Mouse (Mus musculus) retina, adult 2 months (tissue): Measurements from ENCODE around the gene Adamtsl3.
"Not testable (repeated sequence)": the region's sequence is repeated elsewhere in the genome, so short reads cannot be mapped to it uniquely, and the experiment has no call there.

Source experiments
- DNase-seq: peaks from one replicate; pipeline ENCODE4 v3.0.0-alpha.2; 2012; ENCODE audit warnings: low read depth, low spot score

Gene Adamtsl3

GRCm38 (mm10) chr7:82420329-82421052 is 85.0 kb downstream of the Adamtsl3 start:
- not testable (repeated sequence) for DNase-seq

GRCm38 (mm10) chr7:82422561-82422960 is 87.1 kb downstream of the Adamtsl3 start:
- DNase-seq = no peak

GRCm38 (mm10) chr7:82423602-82424001 is 88.1 kb downstream of the Adamtsl3 start:
- DNase-seq = no peak

GRCm38 (mm10) chr7:82424281-82424680 is 88.8 kb downstream of the Adamtsl3 start:
- no peak for DNase-seq

GRCm38 (mm10) chr7:82425374-82425773 is 89.9 kb downstream of the Adamtsl3 start:
- DNase-seq = no peak

GRCm38 (mm10) chr7:82429447-82429846 is 94.0 kb downstream of the Adamtsl3 start:
- no peak for DNase-seq

- DNase-seq = no peak
These were observed 96.1 kb downstream of the Adamtsl3 start for GRCm38 (mm10) chr7:82431572-82431971.

GRCm38 (mm10) chr7:82433226-82433625 is 97.7 kb downstream of the Adamtsl3 start:
- no peak for DNase-seq

GRCm38 (mm10) chr7:82458376-82458775 is 122.9 kb downstream of the Adamtsl3 start:
- DNase-seq = no peak

- DNase-seq = no peak
These were observed 127.5 kb downstream of the Adamtsl3 start for GRCm38 (mm10) chr7:82462921-82463523.

GRCm38 (mm10) chr7:82464364-82464763 is 128.9 kb downstream of the Adamtsl3 start:
- DNase-seq = no peak

GRCm38 (mm10) chr7:82465437-82465836 is 129.9 kb downstream of the Adamtsl3 start:
- DNase-seq = no peak

GRCm38 (mm10) chr7:82476441-82477221 is 141.1 kb downstream of the Adamtsl3 start:
- no peak for DNase-seq

GRCm38 (mm10) chr7:82478461-82478860 is 143.0 kb downstream of the Adamtsl3 start:
- no peak for DNase-seq

GRCm38 (mm10) chr7:82478861-82479755 is 143.6 kb downstream of the Adamtsl3 start:
- peak; percentile 25 for DNase-seq

GRCm38 (mm10) chr7:82483426-82483825 is 147.9 kb downstream of the Adamtsl3 start:
- no peak for DNase-seq

GRCm38 (mm10) chr7:82484834-82485233 is 149.3 kb downstream of the Adamtsl3 start:
- no peak for DNase-seq

GRCm38 (mm10) chr7:82485344-82485954 is 150.0 kb downstream of the Adamtsl3 start:
- DNase-seq = no peak

GRCm38 (mm10) chr7:82491018-82491417 is 155.5 kb downstream of the Adamtsl3 start:
- DNase-seq = no peak

- no peak for DNase-seq
These were observed 157.4 kb downstream of the Adamtsl3 start for GRCm38 (mm10) chr7:82492881-82493280.

- DNase-seq = no peak
These were observed 158.7 kb downstream of the Adamtsl3 start for GRCm38 (mm10) chr7:82494220-82494619.
